Mouse (Mus musculus) liver, embryonic 16.5 days (tissue): Measurements from ENCODE around the gene Myd88. TPM values are rescaled to one million over a fixed set of nuclear protein-coding genes. Genes with fewer than 3 reads are reported as not detected.

Experiments used
- ATAC-seq: fragments of 200-750 bp; cut with Nextera tagmentation; 2 replicates; pipeline ENCODE4 v1.8.0; 2017; ENCODE audit warnings: low read depth, mild to moderate bottlenecking, moderate number of reproducible peaks, moderate library complexity
- H3K27ac ChIP-seq: fragments of 300-500 bp; sonication (generic); 2 replicates; pipeline ENCODE4 v1.5.1; 2014; ENCODE audit warnings: mild to moderate bottlenecking, low read length
- H3K27me3 ChIP-seq: fragments of 300-500 bp; sonication (generic); 2 replicates; pipeline ENCODE4 v1.6.1; 2014; ENCODE audit warnings: low read depth, low read length, mixed read lengths; ENCODE audit not compliant: control insufficient read depth, insufficient read depth
- H3K36me3 ChIP-seq: fragments of 300-500 bp; sonication (generic); 2 replicates; pipeline ENCODE4 v1.6.1; 2014; ENCODE audit warnings: mild to moderate bottlenecking; ENCODE audit not compliant: control insufficient read depth, insufficient read depth
- H3K4me1 ChIP-seq: fragments of 300-500 bp; sonication (generic); 2 replicates; pipeline ENCODE4 v1.6.1; 2014; ENCODE audit warnings: low read depth, low read length, mixed read lengths; ENCODE audit not compliant: control insufficient read depth
- H3K4me2 ChIP-seq: fragments of 300-500 bp; sonication (generic); 2 replicates; pipeline ENCODE4 v1.6.1; 2014; ENCODE audit warnings: low read depth, low read length, mixed read lengths
- H3K4me3 ChIP-seq: fragments of 300-500 bp; sonication (generic); 2 replicates; pipeline ENCODE4 v1.5.1; 2014; ENCODE audit warnings: low read depth, mild to moderate bottlenecking, low read length
- H3K9ac ChIP-seq: fragments of 300-500 bp; sonication (generic); 2 replicates; pipeline ENCODE4 v1.6.1; 2014; ENCODE audit warnings: low read depth, low read length
- H3K9me3 ChIP-seq: fragments of 300-500 bp; sonication (generic); replicated peaks from 2 replicates; pipeline ENCODE4 v1.6.1; 2016; ENCODE audit warnings: low read length; ENCODE audit not compliant: control insufficient read depth
- WGBS: fragments of 180-500 bp; shearing (Covaris S2); extraction: QIAGEN DNeasy Blood & Tissue Kit; methylation state at CpG from one replicate; pipeline ENCODE4 v1.1.7; 2014; ENCODE audit not compliant: insufficient replicate concordance; 5-methylcytosine and 5-hydroxymethylcytosine counted together
- polyA plus RNA-seq: library from polyadenylated mRNA; unstranded; fragments of >200 nt; fragmentation: Nextera tagmentation; extraction: Ambion mirVana; gene quantifications from 2 replicates; pipeline ENCODE4 v1.2.1, GENCODE M21; 2015

Gene Myd88
- polyA plus RNA-seq, 1 experiment from 2014 or later = 14.7 TPM

DNA sequence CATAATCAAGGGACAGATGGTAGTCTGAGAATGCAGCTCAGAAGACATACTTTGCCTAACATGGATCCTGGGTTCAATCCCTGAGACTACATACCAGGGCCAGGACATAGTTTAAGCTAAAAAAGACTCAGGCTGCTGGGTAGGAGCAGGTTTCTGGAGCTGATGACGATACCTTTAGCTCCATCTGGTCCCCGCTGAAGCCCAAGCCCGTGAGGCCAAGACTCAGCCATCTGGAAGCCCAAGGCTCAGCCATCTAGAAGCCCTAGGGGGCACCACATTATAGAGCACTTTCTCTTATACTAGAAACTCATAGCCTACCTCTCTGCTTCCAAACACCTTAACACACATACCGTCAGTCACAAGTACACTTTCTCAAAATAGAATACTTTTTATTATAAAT, 5.6 kb downstream of the Myd88 start:
- ATAC-seq = no peak
- no peak overlapping the region for H3K27ac ChIP-seq
- H3K4me3 ChIP-seq = no peak overlapping the region
- no peak overlapping the region for H3K9ac ChIP-seq
- 74% methylated on average over 4 of the region's 4 CpGs for WGBS
- no peak overlapping the region for H3K4me2 ChIP-seq
- H3K36me3 ChIP-seq = no peaks in the 10 kb centered on the region
- peaks cover 11% of the 10 kb centered on the region for H3K4me1 ChIP-seq
- H3K27me3 ChIP-seq = no peaks in the 10 kb centered on the region
- H3K9me3 ChIP-seq = no peaks in the 10 kb centered on the region

GRCm38 (mm10) chr9:119334834-119335233, 6.4 kb downstream of the Myd88 start:
- no peak overlapping the region for H3K4me2 ChIP-seq
- no peaks in the 10 kb centered on the region for H3K9me3 ChIP-seq
- peak overlapping the region; percentile 43; the same call in 1 of the 2 replicates for H3K27ac ChIP-seq
- H3K4me1 ChIP-seq = peaks cover 6% of the 10 kb centered on the region
- H3K9ac ChIP-seq = no peak overlapping the region
- no peaks in the 10 kb centered on the region for H3K27me3 ChIP-seq
- 71% methylated on average over 2 of the region's 2 CpGs for WGBS
- no peak overlapping the region for H3K4me3 ChIP-seq
- no peaks in the 10 kb centered on the region for H3K36me3 ChIP-seq
- ATAC-seq = no peak

DNA sequence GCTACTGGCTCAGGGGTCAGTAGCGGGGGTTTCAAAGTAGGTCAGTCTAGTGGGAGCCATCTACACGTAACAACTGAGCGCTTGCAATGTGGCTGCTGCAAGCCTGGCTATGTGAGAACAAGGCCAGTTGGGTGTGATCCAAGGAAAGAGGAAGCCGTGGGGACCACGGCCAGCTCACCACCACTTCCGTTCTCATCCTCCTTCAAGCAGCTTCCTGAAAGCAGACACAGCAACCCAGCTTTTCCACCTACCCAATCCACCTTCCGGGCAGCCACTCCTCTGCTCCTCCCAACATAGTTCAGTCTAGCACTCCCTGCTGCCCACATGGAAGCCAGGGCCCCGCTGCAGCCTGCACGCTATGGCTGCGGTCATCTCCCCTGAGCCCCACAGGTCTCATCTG, 6.9 kb downstream of the Myd88 start:
- 21% methylated on average over 10 of the region's 10 CpGs for WGBS
- ATAC-seq = no peak
- Histone ChIP-seq H3K9ac (no peak overlapping the region), H3K4me3 (no peak overlapping the region), H3K9me3 (no peaks in the 10 kb centered on the region), H3K27ac (peak overlapping the region; percentile 43; the same call in 1 of the 2 replicates), H3K36me3 (no peaks in the 10 kb centered on the region), H3K27me3 (no peaks in the 10 kb centered on the region), H3K4me2 (no peak overlapping the region), H3K4me1 (peaks cover 4% of the 10 kb centered on the region)

GRCm38 (mm10) chr9:119330186-119330963, 10.8 kb downstream of the Myd88 start:
- Histone ChIP-seq H3K9ac (no peak overlapping the region), H3K9me3 (no peaks in the 10 kb centered on the region), H3K27ac (no peak overlapping the region), H3K36me3 (no peaks in the 10 kb centered on the region), H3K27me3 (no peaks in the 10 kb centered on the region), H3K4me2 (no peak overlapping the region), H3K4me3 (no peak overlapping the region), H3K4me1 (no peaks in the 10 kb centered on the region)
- 75% methylated on average over 15 of the region's 15 CpGs for WGBS
- no peak for ATAC-seq

GRCm38 (mm10) chr9:119328488-119328887, 12.7 kb downstream of the Myd88 start:
- Histone ChIP-seq H3K27me3 (no peaks in the 10 kb centered on the region), H3K9me3 (no peaks in the 10 kb centered on the region), H3K36me3 (no peaks in the 10 kb centered on the region), H3K4me1 (peaks cover 6% of the 10 kb centered on the region), H3K9ac (no peak overlapping the region), H3K4me2 (no peak overlapping the region), H3K27ac (no peak overlapping the region), H3K4me3 (no peak overlapping the region)
- no peak for ATAC-seq
- WGBS = 27% methylated on average over 3 of the region's 3 CpGs

GRCm38 (mm10) chr9:119324130-119324529, 17.1 kb downstream of the Myd88 start:
- Histone ChIP-seq H3K27ac (peak overlapping the region; percentile 53; the same call in 1 of the 2 replicates), H3K36me3 (no peaks in the 10 kb centered on the region), H3K9me3 (no peaks in the 10 kb centered on the region), H3K9ac (no peak overlapping the region), H3K4me1 (peaks cover 20% of the 10 kb centered on the region), H3K27me3 (no peaks in the 10 kb centered on the region), H3K4me2 (peak overlapping the region; percentile 83; the same call in 1 of the 2 replicates), H3K4me3 (no peak overlapping the region)
- ATAC-seq = no peak
- 21% methylated on average over 1 of the region's 1 CpGs for WGBS

- Histone ChIP-seq H3K9ac (peak overlapping the region; percentile 89), H3K4me2 (peak overlapping the region; percentile 83), H3K27me3 (no peaks in the 10 kb centered on the region), H3K9me3 (no peaks in the 10 kb centered on the region), H3K4me1 (peaks cover 20% of the 10 kb centered on the region), H3K4me3 (peak overlapping the region; percentile 88), H3K27ac (peak overlapping the region; percentile 99), H3K36me3 (no peaks in the 10 kb centered on the region)
- no peak for ATAC-seq
- WGBS = 1% methylated on average over 9 of the region's 9 CpGs
Measured at GRCm38 (mm10) chr9:119323260-119323645, 18.0 kb downstream of the Myd88 start.

DNA sequence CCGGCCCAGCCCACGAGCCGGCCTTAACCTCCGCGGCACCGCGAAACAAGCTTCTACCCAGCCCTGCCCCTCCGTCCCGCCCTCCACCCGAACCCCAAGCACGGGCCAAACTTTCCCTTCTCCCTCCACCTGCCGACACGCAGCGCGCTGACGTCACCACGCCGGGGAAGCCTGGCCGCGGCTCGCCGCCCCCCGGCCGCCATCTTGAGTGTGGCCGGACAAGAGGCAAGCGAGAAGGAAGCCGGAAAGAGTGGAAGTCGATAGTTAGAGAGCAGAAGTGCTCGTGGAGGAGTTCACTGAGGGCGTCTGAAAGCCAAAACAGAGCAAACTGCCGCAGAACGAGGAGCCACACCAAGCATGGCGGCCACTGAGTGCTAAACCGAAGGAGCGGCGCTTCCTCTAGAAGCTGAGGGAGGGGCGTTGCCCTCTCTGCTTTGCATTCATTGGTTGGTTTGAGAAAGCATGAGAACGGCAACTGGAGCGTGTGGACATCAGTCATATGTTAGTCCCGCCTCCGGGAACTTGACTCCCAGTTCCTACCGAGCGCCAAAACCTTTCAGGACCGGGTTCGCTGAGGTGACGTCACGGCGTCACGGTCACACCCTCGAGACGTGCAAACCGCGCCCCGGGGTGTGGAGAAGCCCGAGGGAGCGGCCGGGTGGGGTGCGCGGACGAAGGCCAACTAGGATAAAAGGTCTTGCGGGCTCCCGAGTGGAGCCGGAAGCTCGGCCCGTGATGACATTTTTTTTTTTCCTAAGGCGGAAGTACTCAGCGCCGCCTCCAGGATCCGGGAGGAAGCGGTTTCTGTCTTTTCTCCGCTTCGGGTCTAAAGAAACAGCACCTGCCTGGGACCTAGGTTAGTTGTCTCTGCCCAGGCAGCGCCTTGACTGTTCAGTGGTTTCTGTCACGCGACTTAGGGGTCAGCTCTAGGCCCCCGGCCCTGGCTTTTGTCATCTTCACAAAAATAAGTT, 18.6 kb downstream of the Myd88 start, which contains the start of gene Oxsr1:
Gene Oxsr1 (minus strand): TSS at position 139 of the 971 bp plus-strand sequence.
- ATAC-seq = peak; percentile 94
- Histone ChIP-seq H3K4me1 (peaks cover 20% of the 10 kb centered on the region), H3K36me3 (no peaks in the 10 kb centered on the region), H3K9ac (peak within 1 kb of the TSS; percentile 89), H3K27me3 (no peaks in the 10 kb centered on the region), H3K27ac (peak within 1 kb of the TSS; percentile 99), H3K4me3 (peak within 1 kb of the TSS; percentile 88), H3K4me2 (peak within 1 kb of the TSS; percentile 83), H3K9me3 (no peaks in the 10 kb centered on the region)
- under 1% methylated on average over 76 of the region's 76 CpGs for WGBS
